Mouse (Mus musculus) ES-E14 (cell line): Measurements from ENCODE around the gene Fam81a.

ENCODE experiments used
- CHD2 ChIP-seq: IDR thresholded peaks from 2 replicates; pipeline ENCODE4 v1.6.1; 2014; ENCODE audit warnings: mild to moderate bottlenecking, low read depth, low read length, inconsistent platforms
- HCFC1 ChIP-seq: IDR thresholded peaks from 2 replicates; pipeline ENCODE4 v1.6.1; 2012; ENCODE audit warnings: low read length, inconsistent platforms, borderline replicate concordance; ENCODE audit not compliant: insufficient read depth
- MAFK ChIP-seq: IDR thresholded peaks from 2 replicates; pipeline ENCODE4 v1.6.1; 2014; ENCODE audit warnings: mild to moderate bottlenecking, low read depth, low read length, inconsistent platforms; ENCODE audit not compliant: insufficient read depth
- ZC3H11A ChIP-seq: IDR thresholded peaks from 2 replicates; pipeline ENCODE4 v1.6.1; 2012; ENCODE audit warnings: low read depth, mild to moderate bottlenecking, inconsistent platforms, low read length, borderline replicate concordance
- ZNF384 ChIP-seq: IDR thresholded peaks from 2 replicates; pipeline ENCODE4 v1.6.1; 2012; ENCODE audit warnings: low read depth, low read length, inconsistent platforms

GRCm38 (mm10) chr9:70140340-70140739 lies 2.0 kb downstream of the Fam81a start:
- no peak for TF ChIP-seq ZC3H11A
- TF ChIP-seq HCFC1 = no peak
- TF ChIP-seq CHD2 = no peak
- no peak for TF ChIP-seq MAFK
- TF ChIP-seq ZNF384 = no peak
